Mouse (Mus musculus): ENCODE measurements around the gene Ube4a. TPM values are rescaled to one million over a fixed set of nuclear protein-coding genes. Genes with fewer than 3 reads are reported as not detected.

The Ube4a gene
- total RNA-seq, 1 experiment from 2014 or later = 48.0 TPM

DNA sequence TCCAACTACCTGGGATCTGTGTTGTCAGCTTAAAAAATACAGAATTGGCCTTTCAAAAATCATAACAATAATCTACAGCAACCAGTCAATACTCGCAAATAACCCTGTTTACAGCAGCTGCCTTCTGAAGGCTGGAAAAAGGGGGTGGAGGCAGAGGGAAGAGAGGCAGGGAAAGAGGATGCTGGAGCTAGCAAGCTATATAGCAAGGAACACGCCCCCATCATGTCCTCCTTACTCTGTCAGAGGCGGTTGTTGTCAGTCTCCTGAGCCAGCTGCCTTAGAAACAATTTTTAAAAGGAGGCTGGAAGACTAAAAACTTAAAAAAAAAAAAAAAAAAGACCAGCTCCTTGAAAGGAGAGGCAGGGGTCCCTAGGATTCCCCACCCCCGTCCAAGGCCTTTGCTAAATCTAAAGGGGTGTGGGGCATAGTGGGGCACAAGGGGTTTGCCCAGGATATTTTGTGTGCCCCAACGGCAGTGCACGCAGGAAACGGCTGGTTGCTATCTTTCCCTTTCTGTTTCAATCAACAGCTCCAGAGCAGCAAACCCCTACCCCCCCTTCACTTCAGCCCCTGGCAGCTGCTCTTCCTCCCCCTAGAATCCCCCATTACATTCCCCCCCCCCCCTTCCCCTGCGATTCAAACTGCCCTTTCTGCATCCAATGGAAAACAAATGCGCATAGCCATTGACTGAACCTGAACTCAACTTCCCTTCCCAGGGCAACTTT is 86.5 kb downstream of the Ube4a start:
- ATAC-seq (ENCODE audit: extremely low read depth, insufficient number of reproducible peaks, low FRiP score, poor library complexity, severe bottlenecking) = no peak

DNA sequence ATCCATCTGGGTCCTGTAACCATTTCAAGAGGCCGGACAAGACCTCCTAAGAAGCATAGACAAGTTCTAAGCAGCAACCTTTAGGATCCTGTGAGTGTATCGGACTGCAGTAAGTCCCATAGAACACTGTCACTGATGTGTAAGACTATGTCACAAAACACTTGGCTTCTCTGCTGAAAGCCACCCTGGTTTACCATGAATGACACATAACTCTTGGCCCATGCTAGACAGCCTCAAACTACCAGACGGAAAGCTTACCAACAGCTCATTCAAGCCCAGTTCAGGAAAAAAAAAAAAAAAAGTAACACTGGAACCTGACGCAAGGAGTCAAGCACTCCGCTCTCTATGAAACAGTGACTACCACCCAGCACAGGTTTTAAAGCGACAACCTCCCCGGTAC is 87.7 kb downstream of the Ube4a start:
- ATAC-seq (ENCODE audit: extremely low read depth, insufficient number of reproducible peaks, low FRiP score, poor library complexity, severe bottlenecking) = no peak

DNA sequence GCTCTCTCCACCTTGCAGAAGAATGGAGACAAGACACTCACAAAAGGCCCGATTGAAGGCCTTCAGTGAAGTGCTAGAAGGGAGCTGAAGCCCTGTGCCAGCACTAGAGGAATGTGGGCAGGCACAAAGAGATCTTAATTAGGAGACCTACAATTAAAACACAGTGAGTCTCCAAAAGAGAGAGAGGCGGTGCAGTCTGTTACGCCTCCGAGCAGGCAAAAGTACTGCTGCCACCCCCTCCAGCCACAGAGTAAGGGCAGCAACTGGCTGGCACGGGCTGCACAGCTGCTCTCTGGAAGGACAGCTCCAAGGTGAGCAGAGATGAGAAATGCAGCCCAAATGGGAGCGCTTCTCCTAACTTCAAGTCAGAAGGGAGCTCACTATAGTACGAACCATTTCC is 89.9 kb downstream of the Ube4a start:
- no peak for ATAC-seq (ENCODE audit: extremely low read depth, insufficient number of reproducible peaks, low FRiP score, poor library complexity, severe bottlenecking)

DNA sequence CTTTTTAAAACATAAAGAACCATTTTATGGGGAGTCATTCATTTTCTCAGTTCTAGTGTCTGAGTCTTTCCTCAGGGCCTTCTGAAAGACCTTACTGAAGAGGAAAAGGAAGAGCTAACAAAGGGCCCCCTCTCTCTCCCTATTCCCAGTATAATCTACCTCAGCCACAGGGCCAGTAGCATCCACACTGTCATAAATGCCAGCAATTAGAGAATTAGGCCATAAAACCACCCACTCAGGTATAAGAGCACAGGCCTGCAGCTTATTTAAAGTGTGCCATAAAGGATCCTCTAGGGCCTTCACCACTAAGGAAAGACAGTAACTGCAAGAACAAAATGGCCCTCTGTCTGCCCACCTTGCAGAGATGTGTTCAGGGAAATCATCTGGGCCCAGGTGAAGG is 91.2 kb downstream of the Ube4a start:
- ATAC-seq (ENCODE audit: extremely low read depth, insufficient number of reproducible peaks, low FRiP score, poor library complexity, severe bottlenecking) = no peak

DNA sequence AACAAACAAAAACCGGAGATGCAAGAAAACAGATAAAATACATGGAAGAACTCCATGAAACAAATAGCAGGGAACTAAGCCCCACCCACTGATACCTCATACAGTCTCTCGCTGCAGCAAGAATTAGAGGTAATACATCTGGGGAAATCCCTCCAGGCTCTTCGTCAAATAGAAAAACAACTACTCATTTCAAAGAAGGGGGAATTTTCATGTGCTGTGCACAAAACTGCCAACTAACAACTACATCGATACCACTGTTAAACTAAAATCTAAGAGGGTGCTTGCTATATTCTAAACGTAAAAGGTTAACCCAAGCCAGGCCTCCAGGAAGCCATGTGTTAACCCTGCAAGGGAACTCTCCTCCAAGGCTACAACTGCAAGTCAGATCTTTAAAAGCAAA is 91.7 kb downstream of the Ube4a start:
- no peak for ATAC-seq (ENCODE audit: extremely low read depth, insufficient number of reproducible peaks, low FRiP score, poor library complexity, severe bottlenecking)

Other genes starting within 250 kb of the Ube4a start
- 0.25 TPM in 1 of 2 replicates, not detected in the other for gene Phldb1, start 230.4 kb downstream of the Ube4a start, total RNA-seq (2017)
- 130 and 132 TPM in 2 replicates for gene Arcn1, start 197.8 kb downstream of the Ube4a start, total RNA-seq (2017)
- 49.6 and 51.0 TPM in 2 replicates for gene Ift46, start 197.7 kb downstream of the Ube4a start, total RNA-seq (2017)
- 0.25 TPM in 1 of 2 replicates, not detected in the other for gene Tmem25, start 166.3 kb downstream of the Ube4a start, total RNA-seq (2017)
- 0.93 and 1.4 TPM in 2 replicates for gene Ttc36, start 162.5 kb downstream of the Ube4a start, total RNA-seq (2017)
- 56.5 and 64.5 TPM in 2 replicates for gene Kmt2a, start 84.3 kb downstream of the Ube4a start, total RNA-seq (2017)
- 48.6 and 74.2 TPM in 2 replicates for gene Atp5l, start 44.9 kb downstream of the Ube4a start, total RNA-seq (2017)
- 81.3 and 90.1 TPM in 2 replicates for gene Cd3g, start 14.8 kb upstream of the Ube4a start, total RNA-seq (2017)
- 18.5 and 21.4 TPM in 2 replicates for gene Cd3d, start 16.2 kb upstream of the Ube4a start, total RNA-seq (2017)
- gene Cd3e, start 44.0 kb upstream of the Ube4a start, total RNA-seq (2017) = 14.1 and 18.3 TPM in 2 replicates
- 0.23 and 0.49 TPM in 2 replicates for gene Mpzl2, start 74.2 kb upstream of the Ube4a start, total RNA-seq (2017)
- 49.8 and 51.6 TPM in 2 replicates for gene Mpzl3, start 89.6 kb upstream of the Ube4a start, total RNA-seq (2017)
- gene Jaml, start 113.6 kb upstream of the Ube4a start, total RNA-seq (2017) = 282 and 323 TPM in 2 replicates
- gene Scn2b, start 152.2 kb upstream of the Ube4a start, total RNA-seq (2017) = 0.49 and 1.0 TPM in 2 replicates
- 0.35 and 0.49 TPM in 2 replicates for gene Scn4b, start 172.8 kb upstream of the Ube4a start, total RNA-seq (2017)
- 0.49 and 0.81 TPM in 2 replicates for gene BC049352, start 216.4 kb upstream of the Ube4a start, total RNA-seq (2017)
- 0.70 and 0.74 TPM in 2 replicates for gene Tmprss4, start 238.5 kb upstream of the Ube4a start, total RNA-seq (2017)